Mouse (Mus musculus): ENCODE measurements around the gene Lmod3. TPM values are rescaled to one million over a fixed set of nuclear protein-coding genes. Genes with fewer than 3 reads are reported as not detected.

Gene Lmod3
- polyA plus RNA-seq, 1 experiment = 0.10 TPM

- Histone ChIP-seq H3K36me3 (ENCODE audit: control insufficient read depth, insufficient read depth, low read length) (no peaks in the 10 kb centered on the region), H3K27ac (ENCODE audit: control insufficient read depth, insufficient read depth, low read depth, low read length) (no peak overlapping the region), H3K4me1 (ENCODE audit: control insufficient read depth, insufficient read depth, low read length) (no peaks in the 10 kb centered on the region), H3K27me3 (ENCODE audit: control insufficient read depth, insufficient read depth, low read length) (no peaks in the 10 kb centered on the region), H3K4me3 (ENCODE audit: control insufficient read depth, low read depth, low read length) (no peak overlapping the region)
- no peak for TF ChIP-seq POLR2A (IDR thresholded peaks at IDR 0.05; ENCODE audit: control insufficient read depth, low read depth, low read length)
Observed at GRCm38 (mm10) chr6:97288047-97288855, 35.7 kb upstream of the Lmod3 start.

GRCm38 (mm10) chr6:97286332-97286731 lies 33.8 kb upstream of the Lmod3 start:
- TF ChIP-seq CTCF (IDR thresholded peaks at IDR 0.05; ENCODE audit: control insufficient read depth, insufficient read depth, insufficient replicate concordance, low read depth, low read length) = no peak
- no peak for TF ChIP-seq POLR2A (IDR thresholded peaks at IDR 0.05; ENCODE audit: control insufficient read depth, low read depth, low read length)
- Histone ChIP-seq H3K4me3 (ENCODE audit: control insufficient read depth, low read depth, low read length) (no peak overlapping the region), H3K36me3 (ENCODE audit: control insufficient read depth, insufficient read depth, low read length) (no peaks in the 10 kb centered on the region), H3K27me3 (ENCODE audit: control insufficient read depth, insufficient read depth, low read length) (no peaks in the 10 kb centered on the region), H3K27ac (ENCODE audit: control insufficient read depth, insufficient read depth, low read depth, low read length) (no peak overlapping the region), H3K4me1 (ENCODE audit: control insufficient read depth, insufficient read depth, low read length) (no peaks in the 10 kb centered on the region)

DNA sequence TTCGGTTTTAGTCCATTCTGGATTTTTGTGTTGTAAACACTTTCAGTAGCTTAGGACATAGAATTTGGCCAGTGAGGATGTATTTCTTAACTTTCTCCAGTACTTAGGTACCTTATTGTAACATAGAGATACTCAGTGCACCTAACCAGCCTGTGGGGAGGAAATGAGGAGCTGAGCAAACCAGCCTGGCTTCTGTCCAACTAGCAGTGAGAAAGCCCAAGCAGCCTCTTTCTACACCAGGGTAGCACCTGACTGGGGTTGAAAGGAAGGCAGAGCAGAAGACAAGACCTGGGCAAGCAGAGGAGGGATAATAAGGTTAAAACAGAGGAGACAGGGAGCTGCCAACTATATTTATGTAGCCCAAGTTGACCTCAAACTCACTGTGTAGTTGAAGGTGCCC lies 31.1 kb upstream of the Lmod3 start:
- no peaks in the 10 kb centered on the region for H3K36me3 ChIP-seq (ENCODE audit: control insufficient read depth, insufficient read depth, low read length)
- H3K4me1 ChIP-seq (ENCODE audit: control insufficient read depth, insufficient read depth, low read length) = no peaks in the 10 kb centered on the region
- no peaks in the 10 kb centered on the region for H3K27me3 ChIP-seq (ENCODE audit: control insufficient read depth, insufficient read depth, low read length)
- H3K4me3 ChIP-seq (ENCODE audit: control insufficient read depth, low read depth, low read length) = no peak overlapping the region
- TF ChIP-seq CTCF (IDR thresholded peaks at IDR 0.05; ENCODE audit: control insufficient read depth, insufficient read depth, insufficient replicate concordance, low read depth, low read length) = no peak
- TF ChIP-seq POLR2A (IDR thresholded peaks at IDR 0.05; ENCODE audit: control insufficient read depth, low read depth, low read length) = no peak
- H3K27ac ChIP-seq (ENCODE audit: control insufficient read depth, insufficient read depth, low read depth, low read length) = no peak overlapping the region

- Histone ChIP-seq H3K4me3 (ENCODE audit: control insufficient read depth, low read depth, low read length) (no peak overlapping the region), H3K27me3 (ENCODE audit: control insufficient read depth, insufficient read depth, low read length) (no peaks in the 10 kb centered on the region), H3K27ac (ENCODE audit: control insufficient read depth, insufficient read depth, low read depth, low read length) (no peak overlapping the region)
Observed at GRCm38 (mm10) chr6:97278878-97279277, 26.3 kb upstream of the Lmod3 start.

DNA sequence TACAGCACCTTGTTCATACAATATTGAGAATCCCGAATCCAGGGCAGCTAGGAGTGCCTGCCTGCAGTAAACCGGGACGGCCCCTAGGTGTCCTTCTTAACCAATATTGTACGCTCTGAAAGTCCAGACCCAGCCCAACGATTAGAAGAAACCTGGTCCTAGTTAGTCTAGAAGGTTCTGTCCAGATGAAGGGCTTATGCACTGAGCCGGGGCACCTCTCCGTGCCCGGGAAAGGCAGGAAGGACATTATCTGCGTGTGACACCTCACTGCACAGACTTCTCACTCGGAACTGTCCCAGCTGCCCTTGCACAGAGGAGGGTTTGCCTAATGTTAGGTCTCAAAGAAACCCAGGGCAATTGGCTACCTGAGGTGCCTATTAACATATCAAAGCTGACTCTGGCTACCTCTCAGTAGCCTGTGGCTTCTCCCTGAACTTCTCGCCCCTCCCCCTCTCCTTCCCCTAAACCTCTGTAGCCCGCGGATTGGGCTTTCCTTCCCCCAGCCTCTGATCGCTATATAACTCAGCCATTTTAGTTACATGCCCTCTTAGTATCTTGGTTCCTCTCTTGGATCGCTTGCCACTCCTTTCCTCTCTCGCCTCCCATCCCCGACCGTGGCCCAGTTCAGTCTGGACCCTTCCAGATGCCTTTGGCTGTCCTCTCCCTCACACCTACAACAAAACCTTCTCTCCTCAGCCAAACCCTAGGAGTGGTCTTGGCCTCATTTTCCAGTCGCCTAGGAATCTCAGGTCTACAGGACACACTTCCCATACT lies 25.6 kb upstream of the Lmod3 start:
- H3K4me1 ChIP-seq (ENCODE audit: control insufficient read depth, insufficient read depth, low read length) = no peaks in the 10 kb centered on the region; the same call in 1 of the 2 replicates
- H3K27ac ChIP-seq (ENCODE audit: control insufficient read depth, insufficient read depth, low read depth, low read length) = no peak overlapping the region
- no peaks in the 10 kb centered on the region for H3K27me3 ChIP-seq (ENCODE audit: control insufficient read depth, insufficient read depth, low read length)
- H3K36me3 ChIP-seq (ENCODE audit: control insufficient read depth, insufficient read depth, low read length) = no peaks in the 10 kb centered on the region
- peak; percentile 47; the same call in 1 of the 2 replicates for TF ChIP-seq CTCF (IDR thresholded peaks at IDR 0.05; ENCODE audit: control insufficient read depth, insufficient read depth, insufficient replicate concordance, low read depth, low read length)
- TF ChIP-seq POLR2A (IDR thresholded peaks at IDR 0.05; ENCODE audit: control insufficient read depth, low read depth, low read length) = no peak
- peak overlapping the region; percentile 39 for H3K4me3 ChIP-seq (ENCODE audit: control insufficient read depth, low read depth, low read length)

More at GRCm38 (mm10) chr6:97278878-97279277, 26.3 kb upstream of the Lmod3 start:
- TF ChIP-seq CTCF (IDR thresholded peaks at IDR 0.05; ENCODE audit: control insufficient read depth, insufficient read depth, insufficient replicate concordance, low read depth, low read length) (no peak), POLR2A (IDR thresholded peaks at IDR 0.05; ENCODE audit: control insufficient read depth, low read depth, low read length) (no peak)
- Histone ChIP-seq H3K36me3 (ENCODE audit: control insufficient read depth, insufficient read depth, low read length) (no peaks in the 10 kb centered on the region), H3K4me1 (ENCODE audit: control insufficient read depth, insufficient read depth, low read length) (no peaks in the 10 kb centered on the region; the same call in 1 of the 2 replicates)

- Histone ChIP-seq H3K4me1 (ENCODE audit: control insufficient read depth, insufficient read depth, low read length) (no peaks in the 10 kb centered on the region; the same call in 1 of the 2 replicates), H3K27ac (ENCODE audit: control insufficient read depth, insufficient read depth, low read depth, low read length) (no peak overlapping the region), H3K4me3 (ENCODE audit: control insufficient read depth, low read depth, low read length) (no peak overlapping the region), H3K36me3 (ENCODE audit: control insufficient read depth, insufficient read depth, low read length) (no peaks in the 10 kb centered on the region), H3K27me3 (ENCODE audit: control insufficient read depth, insufficient read depth, low read length) (no peaks in the 10 kb centered on the region)
- TF ChIP-seq POLR2A (IDR thresholded peaks at IDR 0.05; ENCODE audit: control insufficient read depth, low read depth, low read length) = no peak
- no peak for TF ChIP-seq CTCF (IDR thresholded peaks at IDR 0.05; ENCODE audit: control insufficient read depth, insufficient read depth, insufficient replicate concordance, low read depth, low read length)
Observed at GRCm38 (mm10) chr6:97276890-97277497, 24.4 kb upstream of the Lmod3 start.

- Histone ChIP-seq H3K36me3 (ENCODE audit: control insufficient read depth, insufficient read depth, low read length) (no peaks in the 10 kb centered on the region), H3K27me3 (ENCODE audit: control insufficient read depth, insufficient read depth, low read length) (no peaks in the 10 kb centered on the region), H3K27ac (ENCODE audit: control insufficient read depth, insufficient read depth, low read depth, low read length) (no peak overlapping the region), H3K4me3 (ENCODE audit: control insufficient read depth, low read depth, low read length) (no peak overlapping the region), H3K4me1 (ENCODE audit: control insufficient read depth, insufficient read depth, low read length) (no peaks in the 10 kb centered on the region; the same call in 1 of the 2 replicates)
- no peak for TF ChIP-seq POLR2A (IDR thresholded peaks at IDR 0.05; ENCODE audit: control insufficient read depth, low read depth, low read length)
- no peak for TF ChIP-seq CTCF (IDR thresholded peaks at IDR 0.05; ENCODE audit: control insufficient read depth, insufficient read depth, insufficient replicate concordance, low read depth, low read length)
Observed at GRCm38 (mm10) chr6:97276366-97276765, 23.8 kb upstream of the Lmod3 start.
